Mouse (Mus musculus): ENCODE data around the gene Nt5dc3. TPM values are rescaled to one million over a fixed set of nuclear protein-coding genes. Genes with fewer than 3 reads are reported as not detected.

Nt5dc3 gene
- total and polyA plus RNA-seq, 3 experiments: 4.6 to 15.9 (median 6.5) TPM

- DNase-seq (ENCODE audit: extremely low read depth): no peak
- in situ Hi-C loops (cut with MboI; ENCODE audit: low pct_ligation_motif_present, low pct_unique_long_range_greater_than_20kb, low sequenced_read_pairs): no loop called here
- H3K79me2 ChIP-seq (replicated peaks; ENCODE audit: control insufficient read depth, extremely low read depth, insufficient read depth, poor library complexity, severe bottlenecking): no peaks in the 10 kb centered on the region
- no peaks in the 10 kb centered on the region for H3K27me3 ChIP-seq (replicated peaks)
- dilution Hi-C loops (cut with MboI; ENCODE audit: extremely low pct_ligation_motif_present, extremely low pct_unique_long_range_greater_than_20kb, low sequenced_read_pairs): no loop called here
- no peak overlapping the region for H3K9ac ChIP-seq (ENCODE audit: insufficient read depth, low read depth)
- TF ChIP-seq ZC3H11A (IDR thresholded peaks at IDR 0.05; ENCODE audit: low read depth, low read length) (no peak), PAX5 (IDR thresholded peaks at IDR 0.05; ENCODE audit: low read length) (no peak), UBTF (IDR thresholded peaks at IDR 0.05; ENCODE audit: low read depth, low read length) (no peak), ZMIZ1 (IDR thresholded peaks at IDR 0.05; ENCODE audit: low read depth, low read length) (no peak), POLR2A (IDR thresholded peaks at IDR 0.05; ENCODE audit: low read depth, low read length) (no peak), POLR2AphosphoS2 (IDR thresholded peaks at IDR 0.05; ENCODE audit: low read depth, low read length) (no peak), BHLHE40 (IDR thresholded peaks at IDR 0.05; ENCODE audit: low read depth, low read length) (no peak), MEF2A (IDR thresholded peaks at IDR 0.05; ENCODE audit: borderline replicate concordance, low read depth, low read length) (no peak)
- no peak overlapping the region for H3K4me3 ChIP-seq (replicated peaks in 1 of 3; ENCODE audit: low read depth in 2 of 3, low read length in 2 of 3, poor library complexity in 1 of 3)
- peaks cover 0 to 7% of the 10 kb centered on the region in 2 experiments; a peak in 1 of 4 replicates for H3K4me1 ChIP-seq (ENCODE audit: control insufficient read depth in 1 of 2, insufficient read depth in 2 of 2)
- no peaks in the 10 kb centered on the region for H3K9me3 ChIP-seq (replicated peaks; ENCODE audit: low read length)
- no peak overlapping the region for H3K4me2 ChIP-seq (ENCODE audit: insufficient read depth, low read depth, poor library complexity, severe bottlenecking)
- peaks cover 52 to 94% of the 10 kb centered on the region in 2 experiments for H3K36me3 ChIP-seq (replicated peaks in 1 of 2; ENCODE audit: control insufficient read depth in 1 of 2, insufficient read depth in 1 of 2, low read length in 1 of 2)
- no peak overlapping the region for H3K27ac ChIP-seq (ENCODE audit: insufficient read depth, low read depth)
Measured at GRCm38 (mm10) chr10:86821014-86821413, 42.2 kb downstream of the Nt5dc3 start.

DNA sequence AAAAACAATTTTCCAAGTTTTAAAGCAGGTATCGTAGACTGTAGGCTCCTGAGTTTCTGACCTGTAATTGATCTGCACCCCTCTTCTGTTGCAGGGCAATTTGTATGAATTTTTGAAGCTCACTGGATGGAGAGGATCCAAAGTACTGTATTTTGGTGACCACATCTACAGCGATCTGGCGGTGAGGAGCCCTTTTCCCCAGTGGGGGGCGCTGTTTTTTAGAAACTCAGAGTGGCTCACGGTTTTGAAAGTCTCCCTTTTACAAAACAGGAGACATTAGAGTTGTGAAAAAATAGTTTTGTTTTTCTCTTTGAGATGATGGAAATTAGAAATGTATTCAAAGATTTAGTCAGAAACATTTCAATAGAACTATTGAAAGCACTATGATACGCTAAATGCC, 45.3 kb downstream of the Nt5dc3 start:
- dilution Hi-C loops (cut with MboI; ENCODE audit: extremely low pct_ligation_motif_present, extremely low pct_unique_long_range_greater_than_20kb, low sequenced_read_pairs) (no loop called here), in situ Hi-C loops (cut with MboI; ENCODE audit: low pct_ligation_motif_present, low pct_unique_long_range_greater_than_20kb, low sequenced_read_pairs) (no loop called here)
- no peak overlapping the region for H3K9ac ChIP-seq (ENCODE audit: insufficient read depth, low read depth)
- no peaks in the 10 kb centered on the region for H3K27me3 ChIP-seq (replicated peaks)
- H3K27ac ChIP-seq (ENCODE audit: insufficient read depth, low read depth): no peak overlapping the region
- peaks cover 1% of the 10 kb centered on the region for H3K9me3 ChIP-seq (replicated peaks; ENCODE audit: low read length)
- TF ChIP-seq GABPA (IDR thresholded peaks at IDR 0.05; ENCODE audit: insufficient replicate concordance, low read depth, low read length) (no peak), CTCF (conservative IDR thresholded peaks at IDR 0.05 in 1 of 2, IDR thresholded peaks at IDR 0.05 in 1 of 2; ENCODE audit: low read depth in 2 of 2, low read length in 2 of 2) (peak; percentile 12 to 26; a peak in 2 of 4 replicates), E2F4 (IDR thresholded peaks at IDR 0.05; ENCODE audit: insufficient replicate concordance, low read depth, low read length) (no peak), MXI1 (IDR thresholded peaks at IDR 0.05; ENCODE audit: low read depth, low read length) (no peak), POLR2AphosphoS2 (IDR thresholded peaks at IDR 0.05; ENCODE audit: low read depth, low read length) (no peak)
- H3K79me2 ChIP-seq (replicated peaks; ENCODE audit: control insufficient read depth, extremely low read depth, insufficient read depth, poor library complexity, severe bottlenecking): no peaks in the 10 kb centered on the region
- H3K4me2 ChIP-seq (ENCODE audit: insufficient read depth, low read depth, poor library complexity, severe bottlenecking): no peak overlapping the region
- no peak overlapping the region for H3K4me3 ChIP-seq (replicated peaks in 1 of 3; ENCODE audit: low read depth in 2 of 3, low read length in 2 of 3, poor library complexity in 1 of 3)
- peaks cover 44 to 95% of the 10 kb centered on the region in 2 experiments for H3K36me3 ChIP-seq (replicated peaks in 1 of 2; ENCODE audit: control insufficient read depth in 1 of 2, insufficient read depth in 1 of 2, low read length in 1 of 2)
- peaks cover 0 to 36% of the 10 kb centered on the region in 2 experiments; a peak in 2 of 4 replicates for H3K4me1 ChIP-seq (ENCODE audit: control insufficient read depth in 1 of 2, insufficient read depth in 2 of 2)
- no peak for DNase-seq (ENCODE audit: extremely low read depth)

- no peaks in the 10 kb centered on the region for H3K27me3 ChIP-seq (replicated peaks)
- dilution Hi-C loops (cut with MboI; ENCODE audit: extremely low pct_ligation_motif_present, extremely low pct_unique_long_range_greater_than_20kb, low sequenced_read_pairs) (no loop called here), in situ Hi-C loops (cut with MboI; ENCODE audit: low pct_ligation_motif_present, low pct_unique_long_range_greater_than_20kb, low sequenced_read_pairs) (no loop called here)
- no peak overlapping the region for H3K27ac ChIP-seq (ENCODE audit: insufficient read depth, low read depth)
- H3K9me3 ChIP-seq (replicated peaks; ENCODE audit: low read length): peaks cover 2% of the 10 kb centered on the region
- peaks cover 0 to 42% of the 10 kb centered on the region in 2 experiments; a peak in 2 of 4 replicates for H3K4me1 ChIP-seq (ENCODE audit: control insufficient read depth in 1 of 2, insufficient read depth in 2 of 2)
- H3K4me2 ChIP-seq (ENCODE audit: insufficient read depth, low read depth, poor library complexity, severe bottlenecking): no peak overlapping the region
- H3K79me2 ChIP-seq (replicated peaks; ENCODE audit: control insufficient read depth, extremely low read depth, insufficient read depth, poor library complexity, severe bottlenecking): no peaks in the 10 kb centered on the region
- no peak for DNase-seq (ENCODE audit: extremely low read depth)
- H3K9ac ChIP-seq (ENCODE audit: insufficient read depth, low read depth): no peak overlapping the region
- TF ChIP-seq TCF12 (IDR thresholded peaks at IDR 0.05; ENCODE audit: low read depth, low read length): no peak
- no peak for TF ChIP-seq MXI1 (IDR thresholded peaks at IDR 0.05; ENCODE audit: low read depth, low read length)
- no peak for TF ChIP-seq NELFE (IDR thresholded peaks at IDR 0.05; ENCODE audit: low read depth, low read length)
- TF ChIP-seq PAX5 (IDR thresholded peaks at IDR 0.05; ENCODE audit: low read length): no peak
- TF ChIP-seq NRF1 (IDR thresholded peaks at IDR 0.05; ENCODE audit: low read depth, low read length): no peak
- TF ChIP-seq ZKSCAN1 (IDR thresholded peaks at IDR 0.05; ENCODE audit: borderline replicate concordance, low read depth, low read length): no peak
- no peak overlapping the region for H3K4me3 ChIP-seq (replicated peaks in 1 of 3; ENCODE audit: low read depth in 2 of 3, low read length in 2 of 3, poor library complexity in 1 of 3)
- peaks cover 37 to 95% of the 10 kb centered on the region in 2 experiments for H3K36me3 ChIP-seq (replicated peaks in 1 of 2; ENCODE audit: control insufficient read depth in 1 of 2, insufficient read depth in 1 of 2, low read length in 1 of 2)
Measured at GRCm38 (mm10) chr10:86824871-86825270, 46.1 kb downstream of the Nt5dc3 start.
